Mouse (Mus musculus) skeletal muscle tissue, adult 2 months (tissue): Measurements from ENCODE around the gene Phlpp2.

Experiments used
- DNase-seq: peaks from one replicate; pipeline ENCODE4 v3.0.0-alpha.2; 2012; ENCODE audit warnings: low read depth, low spot score

Phlpp2 gene

DNA sequence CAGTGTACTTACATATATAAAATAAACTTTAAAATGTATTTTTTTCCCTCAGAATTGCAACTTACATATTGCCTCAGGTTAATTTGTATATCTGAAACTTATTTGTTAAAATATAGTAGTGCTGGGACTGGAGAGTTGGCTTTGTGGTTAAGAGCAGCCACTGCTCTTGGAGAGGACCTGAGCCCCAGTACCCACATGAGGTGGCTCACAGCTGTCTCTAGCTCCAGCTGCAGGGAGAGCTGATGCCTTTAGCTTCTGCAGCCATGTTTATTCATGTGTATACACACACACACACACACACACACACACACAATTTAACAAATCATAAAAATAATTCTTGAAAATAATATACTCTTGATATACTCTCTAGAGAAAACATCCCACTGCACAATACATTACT, 34.0 kb downstream of the Phlpp2 start:
- no peak for DNase-seq

DNA sequence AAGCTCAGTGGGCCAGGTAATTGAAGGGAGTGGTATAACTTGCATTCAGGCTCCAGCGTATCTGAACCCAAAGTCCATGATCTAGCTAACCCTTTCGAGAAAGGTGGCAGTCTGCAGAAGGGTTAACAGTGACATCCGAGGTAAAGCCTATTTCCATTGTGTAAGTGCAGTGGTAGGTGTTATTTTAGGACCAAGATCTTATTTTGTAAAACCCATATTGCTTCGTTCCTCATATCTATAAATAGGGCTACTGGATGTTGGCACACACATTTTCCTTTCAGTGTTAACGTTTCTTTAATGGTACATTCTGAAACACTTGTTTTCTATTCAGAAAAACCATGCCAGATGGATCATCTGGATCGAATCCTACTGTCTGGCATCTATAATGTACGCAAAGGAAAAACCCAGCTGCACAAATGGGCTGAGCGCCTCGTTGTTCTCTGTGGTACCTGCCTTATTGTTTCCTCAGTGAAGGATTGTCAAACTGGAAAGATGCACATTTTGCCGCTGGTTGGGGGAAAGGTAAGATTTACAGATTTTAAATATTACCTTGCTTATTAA, 35.6 kb downstream of the Phlpp2 start:
- DNase-seq = no peak

- DNase-seq = no peak
Observed at GRCm38 (mm10) chr8:109904928-109905668, 36.8 kb downstream of the Phlpp2 start.

DNA sequence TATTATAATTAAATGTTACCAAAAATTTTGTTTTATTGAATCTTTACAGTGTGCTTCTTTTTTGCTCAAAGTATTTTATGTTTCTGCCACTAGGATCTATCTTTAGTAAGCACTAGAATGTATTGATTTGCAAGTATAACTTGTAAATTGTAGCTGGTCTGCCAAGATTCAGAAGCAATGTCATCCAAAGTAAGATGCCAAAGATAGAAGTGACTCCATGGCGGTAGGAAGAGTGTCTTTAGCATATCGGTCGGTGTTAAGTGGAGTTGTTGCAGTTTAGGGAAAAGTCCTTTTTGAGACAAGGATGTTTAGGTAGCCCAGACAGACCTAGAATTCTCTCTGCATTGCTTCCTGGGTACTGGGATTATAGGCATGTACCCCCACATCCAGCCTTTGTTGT, 38.6 kb downstream of the Phlpp2 start:
- DNase-seq = no peak

DNA sequence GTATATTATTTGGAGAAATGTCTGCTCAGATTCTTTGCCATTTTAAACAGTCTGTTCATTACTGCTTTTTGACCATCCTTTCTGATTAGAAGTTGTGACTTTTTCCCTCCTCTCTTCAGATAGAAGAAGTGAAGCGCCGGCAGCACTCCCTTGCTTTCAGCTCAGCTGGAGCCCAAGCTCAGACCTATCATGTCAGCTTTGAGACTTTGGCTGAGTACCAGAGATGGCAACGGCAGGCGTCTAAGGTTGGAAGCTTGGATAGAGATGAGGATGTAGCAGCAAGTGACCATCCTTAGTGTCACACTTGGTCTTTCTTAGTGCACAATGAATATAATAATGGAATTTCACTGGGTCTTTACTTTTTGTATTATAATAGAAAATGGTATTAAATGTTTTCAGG, 39.0 kb downstream of the Phlpp2 start:
- DNase-seq = no peak

DNA sequence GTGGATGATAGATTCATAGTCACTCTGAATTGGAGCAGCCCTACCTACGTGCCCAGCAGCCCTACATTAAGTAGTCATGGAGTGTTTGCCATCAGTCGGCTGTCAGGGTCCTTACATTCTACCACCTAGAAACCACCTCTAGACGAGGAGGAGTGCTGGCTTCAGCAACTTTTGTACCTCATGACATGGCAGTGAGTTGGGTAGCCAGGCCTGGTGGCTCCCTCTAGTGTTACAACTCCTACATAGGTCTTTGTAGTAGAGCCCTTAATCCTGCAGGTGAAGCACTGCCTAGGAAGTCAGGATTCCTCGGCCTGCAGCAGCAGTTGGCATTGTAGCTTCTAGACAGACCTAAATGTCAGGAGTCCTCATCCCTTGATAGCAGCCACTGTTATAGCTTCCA, 48.9 kb downstream of the Phlpp2 start:
- DNase-seq = peak; percentile 30

DNA sequence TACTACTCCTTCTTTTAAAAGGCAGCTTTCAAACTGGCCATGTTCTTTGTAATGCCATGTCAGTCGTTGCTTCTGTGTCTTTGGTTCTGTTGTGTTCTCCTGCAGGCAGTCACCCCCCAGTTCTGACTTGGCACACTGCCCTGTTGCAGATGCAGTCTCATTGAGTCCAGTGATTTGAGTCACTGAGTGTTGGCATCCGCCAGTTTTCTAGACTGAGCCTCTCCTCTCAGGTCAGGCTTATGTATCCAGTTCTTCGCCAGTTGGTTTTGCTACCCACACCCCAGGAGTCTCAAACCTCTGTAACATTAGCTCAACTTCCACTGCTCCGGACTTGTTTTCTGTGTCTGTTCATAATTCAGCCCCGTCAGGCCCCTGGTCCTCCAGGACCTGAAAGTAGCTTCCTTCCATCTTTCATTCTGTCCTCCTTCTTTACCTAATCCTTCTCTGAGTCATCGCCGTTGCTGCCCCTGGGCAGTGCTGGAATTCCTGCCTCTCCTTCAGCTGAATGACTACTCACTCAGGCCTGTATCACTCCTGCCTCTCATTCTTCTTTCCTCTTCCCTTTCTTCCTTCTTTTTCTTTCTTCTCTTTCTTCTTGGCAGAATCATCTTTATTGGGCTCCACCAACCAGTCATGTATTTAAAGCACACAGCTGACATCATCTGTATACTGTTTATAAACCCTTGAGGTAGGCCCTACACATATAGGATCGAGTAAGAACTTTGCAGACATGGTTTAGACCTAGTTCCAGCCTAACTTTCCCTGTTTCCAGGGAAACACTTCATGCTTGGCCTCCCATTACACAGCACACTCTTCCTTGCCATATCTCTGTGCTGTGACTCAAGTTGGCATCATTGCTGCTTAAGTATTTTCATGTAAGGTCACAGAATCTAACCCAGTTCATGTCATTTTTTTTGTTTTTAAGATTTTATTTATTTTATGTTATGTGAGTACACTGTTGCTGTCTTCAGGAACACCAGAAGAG, 52.4 kb downstream of the Phlpp2 start:
- no peak for DNase-seq

- DNase-seq = no peak
Observed at GRCm38 (mm10) chr8:109941606-109942360, 73.4 kb downstream of the Phlpp2 start.

DNA sequence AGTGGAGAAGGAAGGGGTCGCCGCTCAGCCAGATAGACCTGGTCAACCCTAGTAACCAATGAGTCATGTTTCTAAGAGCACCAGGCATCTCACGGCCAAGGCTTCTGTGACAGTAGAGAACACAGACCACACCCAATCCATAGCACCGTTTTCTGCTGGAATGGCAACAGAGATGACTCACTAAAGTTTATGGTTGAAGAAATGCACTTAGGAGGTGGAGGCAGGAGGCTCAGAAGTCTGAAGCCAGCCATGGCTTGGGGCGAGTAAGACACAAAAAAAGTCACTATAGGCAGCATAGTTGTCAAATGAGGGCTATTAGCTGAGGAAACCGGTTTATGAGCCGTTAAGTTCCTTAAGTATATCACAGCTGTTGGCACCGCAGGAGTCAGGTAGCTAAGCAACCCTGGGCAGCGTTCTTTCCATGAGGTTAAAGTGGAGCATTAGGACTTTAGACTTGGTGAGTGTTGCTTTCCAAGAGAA, 76.9 kb downstream of the Phlpp2 start:
- no peak for DNase-seq

GRCm38 (mm10) chr8:109945694-109946093, 77.4 kb downstream of the Phlpp2 start:
- no peak for DNase-seq

GRCm38 (mm10) chr8:109946272-109946671, 77.9 kb downstream of the Phlpp2 start:
- no peak for DNase-seq

DNA sequence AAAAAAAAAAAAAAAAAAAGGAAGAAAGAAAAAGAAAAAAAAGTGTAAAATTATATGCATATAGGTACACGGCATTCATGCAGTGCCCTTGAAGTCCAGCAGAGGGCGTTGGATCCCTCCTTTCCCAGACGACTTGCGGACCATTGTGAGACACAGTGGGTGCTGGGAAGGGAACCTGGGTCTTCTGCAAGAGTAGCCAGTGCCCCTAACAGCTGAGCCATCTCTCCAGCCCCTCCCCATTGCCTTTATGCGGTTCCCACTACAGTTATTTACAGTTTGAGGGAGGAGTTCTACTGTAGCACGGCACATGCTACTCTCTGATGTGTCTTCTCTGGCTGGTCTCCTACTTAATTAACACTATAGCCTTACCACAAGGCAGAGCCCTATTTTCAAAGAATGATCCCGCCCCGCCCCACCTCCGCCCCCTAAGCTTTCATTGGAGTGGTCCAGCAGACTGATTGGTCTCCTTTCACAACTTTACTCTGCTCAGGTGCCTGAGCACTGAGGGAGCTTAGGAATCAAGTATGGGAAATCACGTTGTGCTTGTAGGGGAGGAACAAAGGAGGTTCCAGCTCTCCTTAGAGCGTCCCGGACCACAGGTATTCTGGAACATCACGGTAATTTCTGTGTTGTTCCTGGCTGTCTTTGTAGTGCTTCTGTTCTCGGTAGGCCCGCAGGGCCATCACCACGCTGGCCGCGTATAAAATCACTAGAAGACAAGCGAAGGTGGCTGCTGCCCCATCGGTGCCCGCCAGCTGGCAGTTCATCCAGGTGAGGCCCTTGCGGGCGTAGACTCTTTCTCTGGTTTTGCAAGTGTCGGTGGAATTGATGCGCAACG, 79.3 kb downstream of the Phlpp2 start:
- DNase-seq = no peak

DNA sequence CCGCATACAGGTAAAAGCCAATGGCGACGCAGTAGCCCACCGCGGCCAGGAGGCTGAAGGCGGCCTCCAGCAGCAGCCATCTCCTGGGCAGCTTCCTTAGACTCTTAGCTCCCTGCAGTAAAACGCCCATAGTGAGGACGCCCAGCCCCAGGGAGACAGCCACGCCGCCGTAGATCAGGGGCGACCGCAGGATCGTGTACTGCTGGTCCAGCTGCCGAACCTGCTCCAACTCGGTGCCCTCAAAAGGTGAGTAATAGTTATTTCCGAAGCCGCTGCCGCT, 79.9 kb downstream of the Phlpp2 start:
- no peak for DNase-seq

DNA sequence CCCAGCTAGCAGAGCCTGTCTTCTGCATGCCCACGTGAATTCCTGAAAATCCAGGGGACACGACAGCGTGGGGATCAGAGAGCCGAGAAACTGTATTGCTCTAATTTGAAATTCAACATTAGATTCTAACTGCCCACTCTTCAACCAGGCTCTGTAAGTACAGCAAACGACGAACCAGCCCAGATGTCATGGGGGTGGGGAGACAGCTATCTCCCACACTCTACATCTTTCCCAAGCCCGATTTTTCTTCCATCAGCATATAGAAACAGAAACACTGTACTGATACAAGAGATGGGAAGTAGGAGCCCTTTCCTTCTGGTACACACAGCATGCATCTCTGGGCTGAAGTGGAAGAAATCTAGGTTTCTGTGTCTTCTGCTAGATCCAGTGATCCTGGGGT, 83.8 kb downstream of the Phlpp2 start:
- no peak for DNase-seq

GRCm38 (mm10) chr8:109954486-109954948, 86.2 kb downstream of the Phlpp2 start:
- no peak for DNase-seq

DNA sequence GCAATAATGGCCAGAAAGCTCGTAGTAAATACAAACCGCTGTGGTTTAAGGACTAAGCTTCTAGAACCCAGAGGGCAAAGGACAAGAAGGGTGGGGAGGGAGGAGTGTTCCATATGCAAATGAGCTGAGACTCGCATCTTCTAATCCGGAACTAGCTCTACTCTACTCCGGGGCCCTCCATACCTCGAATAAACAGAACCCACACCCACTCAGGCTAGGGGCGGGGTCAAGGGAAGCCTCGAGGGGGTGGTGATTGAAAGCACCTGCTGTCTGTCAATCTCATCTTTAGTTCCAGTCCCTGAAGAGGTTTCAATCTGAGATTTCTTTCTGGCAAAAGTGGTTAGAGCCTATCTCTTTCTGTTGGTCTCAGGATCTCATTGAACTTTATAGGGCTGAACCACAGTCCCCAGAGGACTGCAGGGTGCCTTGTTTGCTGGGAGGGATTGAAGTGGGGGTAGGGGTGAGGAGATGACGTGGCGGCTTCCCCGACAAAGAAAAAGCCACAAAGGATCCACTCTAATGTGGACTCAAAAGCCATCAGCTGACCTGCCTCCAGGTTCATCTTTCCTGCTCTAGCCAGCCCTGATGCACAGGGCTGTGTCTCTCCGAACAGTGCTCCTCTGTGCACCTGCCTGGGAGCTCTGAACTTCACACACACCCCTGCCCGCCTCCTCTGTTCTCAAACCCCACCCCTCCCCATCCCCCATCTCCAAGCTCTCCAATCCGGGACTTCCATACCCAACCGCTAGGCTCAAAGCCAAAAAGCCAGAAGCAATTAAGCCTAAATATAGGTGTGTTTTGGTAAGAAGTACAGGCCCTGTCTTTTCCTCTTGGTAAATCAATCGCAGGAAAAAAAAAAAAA, 89.1 kb downstream of the Phlpp2 start:
- DNase-seq = no peak

GRCm38 (mm10) chr8:109958036-109958655, 89.8 kb downstream of the Phlpp2 start:
- no peak for DNase-seq

GRCm38 (mm10) chr8:109959112-109959511, 90.8 kb downstream of the Phlpp2 start:
- no peak for DNase-seq

GRCm38 (mm10) chr8:109961693-109962367, 93.5 kb downstream of the Phlpp2 start, which contains the start of gene Marveld3:
TSS of gene Marveld3 (minus strand) at chr8:109962203.
- no peak for DNase-seq
